Mouse (Mus musculus): ENCODE measurements at regions not wholly inside any gene's neighbourhood (a gene's known extent, or its start where the extent isn't known, plus 50 kb on each side); places are given as distances from the start of the nearest gene placed in this dataset.
A peak's percentile ranks its signal among the peaks of the same experiment; 100 is the strongest.

DNA sequence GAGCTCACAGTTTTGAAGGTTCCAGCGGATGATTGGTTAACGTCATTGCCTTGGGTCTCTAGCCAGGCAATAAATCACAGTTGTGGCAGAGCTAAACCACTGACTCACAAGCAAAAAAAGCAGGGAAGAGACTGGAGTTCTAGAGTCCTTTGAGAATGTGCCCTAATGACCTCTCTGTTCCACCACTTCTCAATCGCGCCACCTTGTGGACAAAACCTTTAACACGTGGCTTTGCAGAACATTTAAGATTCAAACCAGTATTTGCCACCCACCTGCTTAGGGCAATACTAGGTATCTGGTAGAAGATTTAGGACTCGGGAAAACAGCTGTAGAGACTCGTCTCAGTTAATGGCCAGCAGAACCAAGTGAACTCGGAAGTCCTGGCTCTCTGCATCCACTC is 254.8 kb upstream of the Gjb5 start:
- peak; percentile 36 for TF ChIP-seq CTCF (IDR thresholded peaks at IDR 0.05; ENCODE audit: low read depth)
- TF ChIP-seq EP300 (IDR thresholded peaks at IDR 0.05; ENCODE audit: low read depth): no peak
